Mouse (Mus musculus): Measurements from ENCODE around the gene Olfr282. TPM values are rescaled to one million over a fixed set of nuclear protein-coding genes. Genes with fewer than 3 reads are reported as not detected.
"Not testable (repeated sequence)": the region's sequence is repeated elsewhere in the genome, so short reads cannot be mapped to it uniquely, and the experiment has no call there.

Gene Olfr282
- not detected in 2 replicates for polyA plus RNA-seq (2015; fragmentation: Nextera tagmentation; extraction: Ambion mirVana)

- not testable (repeated sequence) for H3K4me2 ChIP-seq (ENCODE audit: low read depth, low read length); H3K9ac ChIP-seq (ENCODE audit: low read depth, low read length); H3K4me3 ChIP-seq (ENCODE audit: low read depth, low read length); ATAC-seq (ENCODE audit: low read depth); H3K27me3 ChIP-seq (ENCODE audit: control insufficient read depth, insufficient read depth, low read depth, low read length); H3K36me3 ChIP-seq (ENCODE audit: control insufficient read depth, insufficient read depth); H3K4me1 ChIP-seq (ENCODE audit: control insufficient read depth, low read depth, low read length); H3K27ac ChIP-seq (ENCODE audit: low read length); H3K9me3 ChIP-seq (replicated peaks; ENCODE audit: control insufficient read depth, low read length)
- WGBS (ENCODE audit: insufficient replicate concordance) = 73% methylated on average over 5 of the region's 5 CpGs
Observed at GRCm38 (mm10) chr15:98430925-98431324, at the start of gene Olfr282. TSS of gene Olfr282 (plus strand) at chr15:98431225.

GRCm38 (mm10) chr15:98387621-98388020 is 43.4 kb upstream of the Olfr282 start:
- Histone ChIP-seq H3K36me3 (ENCODE audit: control insufficient read depth, insufficient read depth) (no peaks in the 10 kb centered on the region), H3K4me2 (ENCODE audit: low read depth, low read length) (no peak overlapping the region), H3K9me3 (replicated peaks; ENCODE audit: control insufficient read depth, low read length) (no peaks in the 10 kb centered on the region), H3K27me3 (ENCODE audit: control insufficient read depth, insufficient read depth, low read depth, low read length) (no peaks in the 10 kb centered on the region), H3K27ac (ENCODE audit: low read length) (no peak overlapping the region), H3K4me1 (ENCODE audit: control insufficient read depth, low read depth, low read length) (no peaks in the 10 kb centered on the region), H3K9ac (ENCODE audit: low read depth, low read length) (no peak overlapping the region), H3K4me3 (ENCODE audit: low read depth, low read length) (no peak overlapping the region)
- WGBS (ENCODE audit: insufficient replicate concordance) = 32% methylated on average over 2 of the region's 2 CpGs
- no peak for ATAC-seq (ENCODE audit: low read depth)

- H3K27me3 ChIP-seq (ENCODE audit: control insufficient read depth, insufficient read depth, low read depth, low read length) = no peaks in the 10 kb centered on the region
- 20% methylated on average over 7 of the region's 7 CpGs for whole genome bisulfite sequencing (ENCODE audit: insufficient replicate concordance)
- ATAC-seq (ENCODE audit: low read depth) = no peak
Observed at GRCm38 (mm10) chr15:98389796-98390195, 41.2 kb upstream of the Olfr282 start.

DNA sequence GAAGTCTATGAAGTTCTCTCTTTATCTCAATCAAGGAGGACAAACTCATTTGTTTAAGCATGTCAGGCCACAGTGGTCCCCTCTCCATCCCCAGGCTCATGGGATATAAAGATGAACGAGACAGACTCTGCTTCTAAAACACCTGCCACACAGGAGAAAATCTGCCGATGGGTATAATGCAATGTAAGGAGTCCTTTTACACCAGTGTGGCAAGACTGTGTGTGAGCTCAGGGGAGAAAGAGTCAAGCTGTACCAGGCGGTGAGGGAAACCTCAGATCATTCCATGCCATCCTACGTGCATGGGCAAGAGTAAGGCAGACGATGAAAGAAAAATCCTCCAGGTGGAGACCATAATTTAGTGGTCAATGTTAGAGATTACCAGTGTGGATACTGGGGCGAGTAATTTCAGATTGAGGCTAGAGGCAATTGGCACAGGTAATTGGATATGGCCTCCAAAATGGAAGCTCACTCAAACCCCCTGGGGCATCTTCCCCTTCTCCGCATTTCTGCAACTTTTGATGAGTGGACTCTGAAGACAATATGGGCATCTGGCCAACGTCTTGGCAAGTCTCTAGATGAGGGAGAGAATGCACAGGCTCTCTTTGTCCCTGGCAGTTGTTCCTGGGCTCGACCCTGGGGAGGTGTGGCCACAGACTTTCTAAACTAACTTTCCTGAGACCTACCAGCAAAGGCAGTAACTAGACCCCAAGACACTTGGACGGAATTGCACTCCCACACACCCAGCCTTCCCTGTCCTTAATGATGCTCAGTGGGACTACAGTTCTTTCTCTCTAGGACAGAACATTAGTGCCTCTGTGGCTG is 39.7 kb upstream of the Olfr282 start:
- Histone ChIP-seq H3K27ac (ENCODE audit: low read length) (no peak overlapping the region), H3K36me3 (ENCODE audit: control insufficient read depth, insufficient read depth) (no peaks in the 10 kb centered on the region), H3K4me3 (ENCODE audit: low read depth, low read length) (no peak overlapping the region), H3K9ac (ENCODE audit: low read depth, low read length) (no peak overlapping the region), H3K4me2 (ENCODE audit: low read depth, low read length) (no peak overlapping the region), H3K27me3 (ENCODE audit: control insufficient read depth, insufficient read depth, low read depth, low read length) (no peaks in the 10 kb centered on the region), H3K4me1 (ENCODE audit: control insufficient read depth, low read depth, low read length) (no peaks in the 10 kb centered on the region), H3K9me3 (replicated peaks; ENCODE audit: control insufficient read depth, low read length) (no peaks in the 10 kb centered on the region)
- 57% methylated on average over 10 of the region's 10 CpGs for WGBS (ENCODE audit: insufficient replicate concordance)
- ATAC-seq (ENCODE audit: low read depth) = no peak

More at GRCm38 (mm10) chr15:98389796-98390195, 41.2 kb upstream of the Olfr282 start:
- Histone ChIP-seq H3K36me3 (ENCODE audit: control insufficient read depth, insufficient read depth) (no peaks in the 10 kb centered on the region), H3K4me2 (ENCODE audit: low read depth, low read length) (no peak overlapping the region), H3K4me1 (ENCODE audit: control insufficient read depth, low read depth, low read length) (no peaks in the 10 kb centered on the region), H3K9ac (ENCODE audit: low read depth, low read length) (no peak overlapping the region), H3K27ac (ENCODE audit: low read length) (no peak overlapping the region), H3K4me3 (ENCODE audit: low read depth, low read length) (no peak overlapping the region), H3K9me3 (replicated peaks; ENCODE audit: control insufficient read depth, low read length) (no peaks in the 10 kb centered on the region)

DNA sequence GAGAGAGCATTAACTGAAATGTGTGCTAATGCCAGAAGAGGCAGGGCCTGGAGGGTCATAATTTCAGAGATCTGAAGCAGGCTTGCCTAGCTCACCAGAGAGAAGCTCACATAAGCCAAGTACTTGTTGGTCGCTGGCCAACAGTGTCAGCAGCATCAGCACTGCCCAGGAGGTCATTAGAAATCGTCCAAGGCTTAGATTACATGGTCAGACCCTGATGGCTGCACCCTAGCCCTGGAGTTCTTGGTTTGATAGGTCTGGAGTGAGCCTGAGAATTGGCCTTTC is 39.2 kb upstream of the Olfr282 start:
- no peak overlapping the region for H3K4me2 ChIP-seq (ENCODE audit: low read depth, low read length)
- no peaks in the 10 kb centered on the region for H3K27me3 ChIP-seq (ENCODE audit: control insufficient read depth, insufficient read depth, low read depth, low read length)
- H3K9me3 ChIP-seq (replicated peaks; ENCODE audit: control insufficient read depth, low read length) = no peaks in the 10 kb centered on the region
- H3K27ac ChIP-seq (ENCODE audit: low read length) = no peak overlapping the region
- H3K36me3 ChIP-seq (ENCODE audit: control insufficient read depth, insufficient read depth) = no peaks in the 10 kb centered on the region
- 27% methylated on average over 2 of the region's 2 CpGs for WGBS (ENCODE audit: insufficient replicate concordance)
- no peak overlapping the region for H3K9ac ChIP-seq (ENCODE audit: low read depth, low read length)
- no peak for ATAC-seq (ENCODE audit: low read depth)
- no peak overlapping the region for H3K4me3 ChIP-seq (ENCODE audit: low read depth, low read length)
- H3K4me1 ChIP-seq (ENCODE audit: control insufficient read depth, low read depth, low read length) = no peaks in the 10 kb centered on the region

GRCm38 (mm10) chr15:98397136-98397535 is 33.9 kb upstream of the Olfr282 start:
- Histone ChIP-seq H3K9me3 (replicated peaks; ENCODE audit: control insufficient read depth, low read length) (no peaks in the 10 kb centered on the region), H3K27me3 (ENCODE audit: control insufficient read depth, insufficient read depth, low read depth, low read length) (no peaks in the 10 kb centered on the region), H3K4me1 (ENCODE audit: control insufficient read depth, low read depth, low read length) (no peaks in the 10 kb centered on the region), H3K36me3 (ENCODE audit: control insufficient read depth, insufficient read depth) (no peaks in the 10 kb centered on the region), H3K9ac (ENCODE audit: low read depth, low read length) (no peak overlapping the region), H3K27ac (ENCODE audit: low read length) (no peak overlapping the region), H3K4me2 (ENCODE audit: low read depth, low read length) (no peak overlapping the region), H3K4me3 (ENCODE audit: low read depth, low read length) (no peak overlapping the region)
- ATAC-seq (ENCODE audit: low read depth) = no peak
- 85% methylated on average over 1 of the region's 1 CpGs for WGBS (ENCODE audit: insufficient replicate concordance)

GRCm38 (mm10) chr15:98402356-98402755 is 28.7 kb upstream of the Olfr282 start:
- Histone ChIP-seq H3K9ac (ENCODE audit: low read depth, low read length) (no peak overlapping the region), H3K27ac (ENCODE audit: low read length) (no peak overlapping the region), H3K4me3 (ENCODE audit: low read depth, low read length) (no peak overlapping the region), H3K9me3 (replicated peaks; ENCODE audit: control insufficient read depth, low read length) (no peaks in the 10 kb centered on the region), H3K27me3 (ENCODE audit: control insufficient read depth, insufficient read depth, low read depth, low read length) (no peaks in the 10 kb centered on the region), H3K4me2 (ENCODE audit: low read depth, low read length) (no peak overlapping the region), H3K4me1 (ENCODE audit: control insufficient read depth, low read depth, low read length) (no peaks in the 10 kb centered on the region), H3K36me3 (ENCODE audit: control insufficient read depth, insufficient read depth) (no peaks in the 10 kb centered on the region)
- WGBS (ENCODE audit: insufficient replicate concordance) = 81% methylated on average over 10 of the region's 10 CpGs
- no peak for ATAC-seq (ENCODE audit: low read depth)

DNA sequence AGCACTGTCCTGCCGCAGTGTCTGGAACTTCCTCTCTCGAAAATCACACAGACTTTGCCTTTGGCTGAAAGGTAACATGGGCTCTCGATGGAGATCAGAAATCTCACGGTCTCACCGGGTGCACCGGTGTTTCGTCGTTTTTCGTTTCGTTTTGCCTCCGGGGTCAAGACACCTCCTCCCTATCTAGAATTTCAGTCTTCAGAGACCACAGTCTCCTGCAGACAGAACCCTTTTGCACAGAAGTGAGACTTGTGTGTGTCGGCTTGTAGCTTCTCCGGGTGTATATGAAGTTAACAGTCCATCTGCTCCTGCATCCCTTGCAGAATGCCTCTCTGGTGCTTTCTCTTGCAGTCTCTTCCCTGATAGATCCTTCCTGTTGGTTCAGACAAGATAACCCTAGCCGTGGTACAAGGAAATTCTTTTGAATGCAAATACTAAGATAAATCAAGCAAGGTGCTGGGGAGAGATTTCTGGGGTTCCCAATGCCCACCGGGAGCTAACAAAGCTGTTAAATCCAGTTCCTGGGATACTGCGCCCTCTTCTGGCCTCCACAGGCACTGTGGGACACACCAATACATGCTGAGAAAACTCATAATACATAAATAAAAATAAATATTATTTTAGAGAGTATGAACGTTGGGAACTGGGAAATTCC is 22.5 kb upstream of the Olfr282 start:
- WGBS (ENCODE audit: insufficient replicate concordance) = 58% methylated on average over 17 of the region's 17 CpGs
- H3K9me3 ChIP-seq (replicated peaks; ENCODE audit: control insufficient read depth, low read length) = no peaks in the 10 kb centered on the region
- ATAC-seq (ENCODE audit: low read depth) = no peak
- no peak overlapping the region for H3K27ac ChIP-seq (ENCODE audit: low read length)
- H3K27me3 ChIP-seq (ENCODE audit: control insufficient read depth, insufficient read depth, low read depth, low read length) = no peaks in the 10 kb centered on the region
- H3K4me1 ChIP-seq (ENCODE audit: control insufficient read depth, low read depth, low read length) = no peaks in the 10 kb centered on the region
- no peak overlapping the region for H3K4me2 ChIP-seq (ENCODE audit: low read depth, low read length)
- H3K36me3 ChIP-seq (ENCODE audit: control insufficient read depth, insufficient read depth) = no peaks in the 10 kb centered on the region
- no peak overlapping the region for H3K4me3 ChIP-seq (ENCODE audit: low read depth, low read length)
- H3K9ac ChIP-seq (ENCODE audit: low read depth, low read length) = no peak overlapping the region

DNA sequence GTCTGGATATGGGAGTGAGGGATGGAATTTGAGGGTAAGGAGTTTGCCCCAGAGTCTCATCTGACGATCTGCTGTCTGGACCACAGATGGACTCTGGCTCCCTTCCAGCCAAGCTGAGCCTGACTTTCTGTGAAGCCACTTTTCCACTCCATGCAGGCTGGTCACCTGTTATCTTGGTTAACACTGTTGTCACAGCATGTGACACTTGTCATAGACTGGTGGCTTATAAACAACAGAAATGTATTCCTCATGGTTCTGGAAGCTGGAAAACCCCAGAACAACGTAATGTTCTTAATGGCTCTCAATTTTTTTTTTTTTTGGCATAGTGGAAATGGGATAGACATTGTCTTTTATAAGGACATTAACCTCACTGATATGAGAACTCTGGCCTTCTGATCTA is 21.4 kb upstream of the Olfr282 start:
- Histone ChIP-seq H3K9ac (ENCODE audit: low read depth, low read length) (no peak overlapping the region), H3K4me2 (ENCODE audit: low read depth, low read length) (no peak overlapping the region), H3K36me3 (ENCODE audit: control insufficient read depth, insufficient read depth) (no peaks in the 10 kb centered on the region), H3K27ac (ENCODE audit: low read length) (no peak overlapping the region), H3K4me3 (ENCODE audit: low read depth, low read length) (no peak overlapping the region), H3K4me1 (ENCODE audit: control insufficient read depth, low read depth, low read length) (no peaks in the 10 kb centered on the region), H3K27me3 (ENCODE audit: control insufficient read depth, insufficient read depth, low read depth, low read length) (no peaks in the 10 kb centered on the region), H3K9me3 (replicated peaks; ENCODE audit: control insufficient read depth, low read length) (no peaks in the 10 kb centered on the region)
- 82% methylated on average over 2 of the region's 2 CpGs for WGBS (ENCODE audit: insufficient replicate concordance)
- no peak for ATAC-seq (ENCODE audit: low read depth)

Data from liver, embryonic 16.5 days (tissue).